Mouse (Mus musculus) CD4-positive, CD25-positive, alpha-beta regulatory T cell (primary cell): ENCODE data around the gene Slc5a2. TPM values are rescaled to one million over a fixed set of nuclear protein-coding genes. Genes with fewer than 3 reads are reported as not detected.

ENCODE experiments used
- polyA plus RNA-seq: library from polyadenylated mRNA; unstranded; fragments of 100-300 nt; shearing (Covaris generic); gene quantifications from one replicate; pipeline ENCODE4 v1.2.1, GENCODE M21; 2017

Gene Slc5a2
- polyA plus RNA-seq = 0.48 TPM

GRCm38 (mm10) chr7:128265411-128265810 lies at the start of gene Slc5a2:
TSS of gene Slc5a2 (plus strand) at chr7:128265657.

GRCm38 (mm10) chr7:128236856-128237592 lies 28.4 kb upstream of the Slc5a2 start, which contains the start of gene Armc5:
TSS of gene Armc5 (plus strand) at chr7:128237342.

GRCm38 (mm10) chr7:128237927-128238778 lies 27.3 kb upstream of the Slc5a2 start, which contains the start of gene 9130023H24Rik:
TSS of gene 9130023H24Rik (minus strand) at chr7:128238031.

GRCm38 (mm10) chr7:128246496-128247391 lies 18.7 kb upstream of the Slc5a2 start, which contains the start of gene Tgfb1i1:
TSS of gene Tgfb1i1 (plus strand) at chr7:128246812.

GRCm38 (mm10) chr7:128297617-128298480 lies 32.4 kb downstream of the Slc5a2 start, which contains the start of gene BC017158:
TSS of gene BC017158 (minus strand) at chr7:128298170.

Other genes starting within 250 kb of the Slc5a2 start
- 0.92 TPM for gene Itgam, start 203.0 kb upstream of the Slc5a2 start, polyA plus RNA-seq
- not detected for gene Gm49368, start 203.0 kb upstream of the Slc5a2 start, polyA plus RNA-seq
- 0.56 TPM for gene Itgax, start 136.1 kb upstream of the Slc5a2 start, polyA plus RNA-seq
- gene Itgad, start 111.3 kb upstream of the Slc5a2 start, polyA plus RNA-seq = 1.5 TPM
- not detected for gene Cox6a2, start 59.3 kb upstream of the Slc5a2 start, polyA plus RNA-seq
- gene Armc5, start 28.3 kb upstream of the Slc5a2 start, polyA plus RNA-seq = 23.1 TPM
- 2.6 TPM for gene 9130023H24Rik, start 27.6 kb upstream of the Slc5a2 start, polyA plus RNA-seq
- 1.6 TPM for gene Tgfb1i1, start 18.8 kb upstream of the Slc5a2 start, polyA plus RNA-seq
- gene BC017158, start 32.5 kb downstream of the Slc5a2 start, polyA plus RNA-seq = 35.8 TPM
- gene Rgs10, start 153.1 kb downstream of the Slc5a2 start, polyA plus RNA-seq = 432 TPM
- gene Tial1, start 196.1 kb downstream of the Slc5a2 start, polyA plus RNA-seq = 45.9 TPM